Mouse (Mus musculus): ENCODE measurements around the gene Gga2. TPM values are rescaled to one million over a fixed set of nuclear protein-coding genes. Genes with fewer than 3 reads are reported as not detected.

Gga2 gene
- polyA plus RNA-seq, 1 experiment = 123 TPM

DNA sequence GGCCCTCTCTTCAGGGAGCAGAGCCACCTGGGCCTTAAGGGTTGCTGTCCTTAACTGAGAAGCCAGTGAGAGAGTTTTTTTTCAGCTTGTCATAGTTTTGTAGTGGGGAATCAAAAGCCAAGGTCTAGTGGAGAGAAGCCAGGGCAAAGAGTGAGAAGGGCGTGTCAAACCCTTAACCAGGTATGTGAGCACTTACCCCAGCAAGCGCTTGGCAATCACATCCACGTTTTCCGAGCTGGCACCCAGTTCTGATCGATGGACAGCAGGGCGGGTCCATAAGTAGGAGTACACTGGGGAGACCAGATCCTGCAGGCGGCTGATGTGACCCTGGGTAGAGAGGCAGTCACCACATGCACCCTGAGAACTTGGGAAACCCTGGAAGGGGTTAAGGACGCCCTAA lies 23.1 kb upstream of the Gga2 start:
- no peak overlapping the region for H3K27ac ChIP-seq (ENCODE audit: insufficient read depth, low read length)
- H3K4me3 ChIP-seq (ENCODE audit: low read depth, low read length) = no peak overlapping the region

DNA sequence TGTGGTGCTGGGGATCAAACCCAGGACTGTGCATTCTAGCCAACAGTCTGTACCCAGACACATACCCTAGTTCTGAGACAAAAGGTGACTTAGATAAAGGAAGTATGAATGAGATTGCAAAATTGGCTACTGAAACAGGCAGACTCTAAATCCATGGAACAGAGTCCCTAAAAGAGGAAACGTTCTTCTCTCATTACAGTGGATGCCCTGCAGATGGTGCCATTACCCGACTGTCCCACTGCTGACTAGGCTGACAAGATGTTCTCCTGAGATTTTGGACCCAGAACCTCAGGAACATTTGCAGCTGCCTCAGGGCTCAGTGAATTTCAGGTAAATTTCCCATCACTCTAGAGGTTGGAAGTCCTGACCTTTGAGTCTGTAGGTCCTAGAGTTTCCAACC lies 13.3 kb upstream of the Gga2 start:
- Histone ChIP-seq H3K27ac (ENCODE audit: insufficient read depth, low read length) (no peak overlapping the region), H3K4me3 (ENCODE audit: low read depth, low read length) (no peak overlapping the region)
- TF ChIP-seq EP300 (IDR thresholded peaks at IDR 0.05; ENCODE audit: insufficient read depth, low read depth, low read length) = no peak
- TF ChIP-seq CTCF (IDR thresholded peaks at IDR 0.05; ENCODE audit: low read depth, low read length) = peak; percentile 28

More for the DNA sequence above, 23.1 kb upstream of the Gga2 start:
- TF ChIP-seq EP300 (IDR thresholded peaks at IDR 0.05; ENCODE audit: insufficient read depth, low read depth, low read length) (no peak), POLR2A (IDR thresholded peaks at IDR 0.05; ENCODE audit: insufficient read depth, low read length) (no peak), CTCF (IDR thresholded peaks at IDR 0.05; ENCODE audit: low read depth, low read length) (no peak)
- Histone ChIP-seq H3K27me3 (ENCODE audit: control insufficient read depth, insufficient read depth, low read length, poor library complexity, severe bottlenecking) (no peaks in the 10 kb centered on the region), H3K36me3 (ENCODE audit: control insufficient read depth, insufficient read depth, low read length, poor library complexity, severe bottlenecking) (peaks cover 35% of the 10 kb centered on the region), H3K4me1 (ENCODE audit: control insufficient read depth, insufficient read depth, low read length) (no peaks in the 10 kb centered on the region), H3K9ac (ENCODE audit: low read depth, poor library complexity, severe bottlenecking) (no peak overlapping the region), H3K9me3 (replicated peaks; ENCODE audit: control insufficient read depth, insufficient read depth, low read length, poor library complexity, severe bottlenecking) (no peaks in the 10 kb centered on the region)

DNA sequence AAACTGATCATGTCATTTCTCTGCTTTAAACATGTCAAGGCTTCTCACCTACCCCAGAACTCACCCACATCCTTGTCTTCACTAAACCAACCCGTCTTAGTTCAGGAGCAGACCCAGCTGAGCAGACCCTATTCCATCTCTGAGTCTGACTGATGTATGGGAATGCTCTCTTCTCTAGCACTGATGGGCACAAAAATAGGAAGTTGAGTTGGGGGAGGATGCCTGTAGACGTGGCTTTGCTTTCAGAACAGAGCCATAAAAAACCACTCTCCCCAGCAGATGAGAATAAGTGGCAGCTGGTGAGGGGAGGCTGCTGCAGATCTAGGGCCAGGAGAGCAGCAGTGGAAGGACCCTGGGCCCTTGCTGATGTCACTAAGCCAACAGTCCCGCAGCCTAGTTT lies 12.3 kb upstream of the Gga2 start:
- Histone ChIP-seq H3K9me3 (replicated peaks; ENCODE audit: control insufficient read depth, insufficient read depth, low read length, poor library complexity, severe bottlenecking) (no peaks in the 10 kb centered on the region), H3K9ac (ENCODE audit: low read depth, poor library complexity, severe bottlenecking) (no peak overlapping the region), H3K4me3 (ENCODE audit: low read depth, low read length) (no peak overlapping the region), H3K27ac (ENCODE audit: insufficient read depth, low read length) (no peak overlapping the region), H3K4me1 (ENCODE audit: control insufficient read depth, insufficient read depth, low read length) (no peaks in the 10 kb centered on the region), H3K36me3 (ENCODE audit: control insufficient read depth, insufficient read depth, low read length, poor library complexity, severe bottlenecking) (peaks cover 5% of the 10 kb centered on the region; the same call in 1 of the 2 replicates), H3K27me3 (ENCODE audit: control insufficient read depth, insufficient read depth, low read length, poor library complexity, severe bottlenecking) (no peaks in the 10 kb centered on the region)
- no peak for TF ChIP-seq CTCF (IDR thresholded peaks at IDR 0.05; ENCODE audit: low read depth, low read length)
- no peak for TF ChIP-seq POLR2A (IDR thresholded peaks at IDR 0.05; ENCODE audit: insufficient read depth, low read length)
- TF ChIP-seq EP300 (IDR thresholded peaks at IDR 0.05; ENCODE audit: insufficient read depth, low read depth, low read length) = no peak

More for the DNA sequence above, 13.3 kb upstream of the Gga2 start:
- Histone ChIP-seq H3K36me3 (ENCODE audit: control insufficient read depth, insufficient read depth, low read length, poor library complexity, severe bottlenecking) (peaks cover 15% of the 10 kb centered on the region), H3K27me3 (ENCODE audit: control insufficient read depth, insufficient read depth, low read length, poor library complexity, severe bottlenecking) (no peaks in the 10 kb centered on the region), H3K9me3 (replicated peaks; ENCODE audit: control insufficient read depth, insufficient read depth, low read length, poor library complexity, severe bottlenecking) (no peaks in the 10 kb centered on the region), H3K9ac (ENCODE audit: low read depth, poor library complexity, severe bottlenecking) (no peak overlapping the region), H3K4me1 (ENCODE audit: control insufficient read depth, insufficient read depth, low read length) (no peaks in the 10 kb centered on the region)

DNA sequence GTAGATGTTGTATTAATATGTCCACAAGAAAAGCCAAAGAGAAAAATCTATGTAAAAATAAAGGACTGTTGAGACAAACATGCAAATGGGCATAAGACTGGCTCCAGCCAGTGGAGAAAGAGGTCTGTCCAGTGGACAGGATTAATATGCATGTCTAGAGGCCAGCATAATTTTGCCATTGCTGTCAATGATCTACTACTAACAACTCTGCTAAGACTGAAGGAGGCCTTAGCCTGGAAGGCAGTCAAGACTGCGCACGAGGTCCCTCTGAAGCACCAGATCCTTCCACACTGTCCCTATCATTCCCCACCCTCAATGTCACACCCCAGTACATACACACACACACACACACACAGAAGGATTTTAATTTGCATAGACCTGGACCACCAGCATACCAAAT lies 1.1 kb upstream of the Gga2 start:
- Histone ChIP-seq H3K9me3 (replicated peaks; ENCODE audit: control insufficient read depth, insufficient read depth, low read length, poor library complexity, severe bottlenecking) (no peaks in the 10 kb centered on the region), H3K27ac (ENCODE audit: insufficient read depth, low read length) (no peak overlapping the region), H3K4me1 (ENCODE audit: control insufficient read depth, insufficient read depth, low read length) (peaks cover 4% of the 10 kb centered on the region), H3K36me3 (ENCODE audit: control insufficient read depth, insufficient read depth, low read length, poor library complexity, severe bottlenecking) (no peaks in the 10 kb centered on the region), H3K27me3 (ENCODE audit: control insufficient read depth, insufficient read depth, low read length, poor library complexity, severe bottlenecking) (no peaks in the 10 kb centered on the region), H3K4me3 (ENCODE audit: low read depth, low read length) (no peak overlapping the region), H3K9ac (ENCODE audit: low read depth, poor library complexity, severe bottlenecking) (no peak overlapping the region)
- TF ChIP-seq EP300 (IDR thresholded peaks at IDR 0.05; ENCODE audit: insufficient read depth, low read depth, low read length) (no peak), CTCF (IDR thresholded peaks at IDR 0.05; ENCODE audit: low read depth, low read length) (no peak), POLR2A (IDR thresholded peaks at IDR 0.05; ENCODE audit: insufficient read depth, low read length) (no peak)

DNA sequence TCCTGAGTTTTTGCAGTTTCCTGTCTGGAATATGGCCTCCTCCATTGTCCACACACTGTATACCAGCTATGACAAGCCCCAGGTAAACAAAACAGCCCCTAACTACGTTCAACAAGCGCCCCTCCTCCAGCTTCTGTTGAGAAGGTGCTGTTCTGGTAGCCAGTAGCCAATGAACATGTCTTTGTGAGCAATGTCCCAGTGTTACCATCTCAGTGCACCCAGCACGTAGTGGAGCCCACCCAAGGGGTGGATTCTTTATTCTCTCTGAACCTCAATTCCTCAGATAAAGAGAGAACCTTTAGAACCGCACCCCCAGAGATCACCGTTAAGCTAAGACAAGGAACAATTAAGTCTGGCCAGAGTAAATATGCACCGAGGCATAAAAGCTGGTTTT lies 752 bp downstream of the Gga2 start:
- no peaks in the 10 kb centered on the region for H3K9me3 ChIP-seq (replicated peaks; ENCODE audit: control insufficient read depth, insufficient read depth, low read length, poor library complexity, severe bottlenecking)
- no peaks in the 10 kb centered on the region for H3K36me3 ChIP-seq (ENCODE audit: control insufficient read depth, insufficient read depth, low read length, poor library complexity, severe bottlenecking)
- TF ChIP-seq EP300 (IDR thresholded peaks at IDR 0.05; ENCODE audit: insufficient read depth, low read depth, low read length) (no peak), POLR2A (IDR thresholded peaks at IDR 0.05; ENCODE audit: insufficient read depth, low read length) (no peak), CTCF (IDR thresholded peaks at IDR 0.05; ENCODE audit: low read depth, low read length) (no peak)
- H3K27ac ChIP-seq (ENCODE audit: insufficient read depth, low read length) = peak overlapping the region; percentile 23; the same call in 1 of the 2 replicates
- peak overlapping the region; percentile 97 for H3K9ac ChIP-seq (ENCODE audit: low read depth, poor library complexity, severe bottlenecking)
- H3K27me3 ChIP-seq (ENCODE audit: control insufficient read depth, insufficient read depth, low read length, poor library complexity, severe bottlenecking) = no peaks in the 10 kb centered on the region
- H3K4me1 ChIP-seq (ENCODE audit: control insufficient read depth, insufficient read depth, low read length) = peaks cover 8% of the 10 kb centered on the region
- H3K4me3 ChIP-seq (ENCODE audit: low read depth, low read length) = peak overlapping the region; percentile 100

DNA sequence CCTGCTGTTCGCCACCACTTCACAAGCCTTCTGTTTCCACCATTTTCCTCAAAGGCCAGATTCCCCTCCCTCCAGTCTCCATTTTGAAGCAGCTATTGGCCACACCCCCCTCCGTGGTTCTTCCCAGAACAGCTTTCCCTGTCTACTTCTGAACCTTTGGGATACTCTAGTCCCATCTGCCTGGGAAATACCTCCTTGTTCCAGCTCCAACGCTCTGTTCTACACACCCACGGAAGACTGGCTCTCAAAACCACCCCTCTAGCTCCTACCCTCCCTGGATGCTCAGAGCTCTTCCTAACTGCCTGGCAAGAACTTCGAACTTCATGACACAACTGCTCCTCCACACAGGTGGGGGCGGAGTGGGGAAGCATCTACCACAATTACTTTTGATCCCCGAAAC lies 2.0 kb downstream of the Gga2 start:
- H3K4me3 ChIP-seq (ENCODE audit: low read depth, low read length) = peak overlapping the region; percentile 62
- no peaks in the 10 kb centered on the region for H3K36me3 ChIP-seq (ENCODE audit: control insufficient read depth, insufficient read depth, low read length, poor library complexity, severe bottlenecking)
- 0 out of 2 replicates have a peak overlapping the region, but pooled peaks have one; percentile 3 for H3K9ac ChIP-seq (ENCODE audit: low read depth, poor library complexity, severe bottlenecking)
- no peaks in the 10 kb centered on the region for H3K9me3 ChIP-seq (replicated peaks; ENCODE audit: control insufficient read depth, insufficient read depth, low read length, poor library complexity, severe bottlenecking)
- no peaks in the 10 kb centered on the region for H3K27me3 ChIP-seq (ENCODE audit: control insufficient read depth, insufficient read depth, low read length, poor library complexity, severe bottlenecking)
- H3K27ac ChIP-seq (ENCODE audit: insufficient read depth, low read length) = peak overlapping the region; percentile 78
- TF ChIP-seq POLR2A (IDR thresholded peaks at IDR 0.05; ENCODE audit: insufficient read depth, low read length) = no peak
- H3K4me1 ChIP-seq (ENCODE audit: control insufficient read depth, insufficient read depth, low read length) = peaks cover 8% of the 10 kb centered on the region

All from ES-Bruce4 (cell line).